Mouse (Mus musculus) forebrain, embryonic 13.5 days (tissue): ENCODE data around the gene Ddx10. TPM values are rescaled to one million over a fixed set of nuclear protein-coding genes. Genes with fewer than 3 reads are reported as not detected.

Experiments used
- ATAC-seq: fragments of 200-750 bp; cut with Nextera tagmentation; 2 replicates; pipeline ENCODE4 v1.8.0; 2017
- H3K27ac ChIP-seq: fragments of 300-500 bp; sonication (generic); 2 replicates; pipeline ENCODE4 v1.5.1; 2015; ENCODE audit warnings: inconsistent platforms, mild to moderate bottlenecking, moderate library complexity
- H3K27me3 ChIP-seq: fragments of 300-500 bp; sonication (generic); 2 replicates; pipeline ENCODE4 v1.6.1; 2015; ENCODE audit warnings: mild to moderate bottlenecking, inconsistent platforms
- H3K36me3 ChIP-seq: fragments of 300-500 bp; sonication (generic); 2 replicates; pipeline ENCODE4 v1.6.1; 2015; ENCODE audit warnings: mild to moderate bottlenecking, inconsistent platforms; ENCODE audit not compliant: poor library complexity, severe bottlenecking
- H3K4me1 ChIP-seq: fragments of 300-500 bp; sonication (generic); 2 replicates; pipeline ENCODE4 v1.6.1; 2015; ENCODE audit warnings: inconsistent platforms
- H3K4me2 ChIP-seq: fragments of 300-500 bp; sonication (generic); 2 replicates; pipeline ENCODE4 v1.6.1; 2015; ENCODE audit warnings: inconsistent platforms, mild to moderate bottlenecking, moderate library complexity
- H3K4me3 ChIP-seq: fragments of 300-500 bp; sonication (generic); 2 replicates; pipeline ENCODE4 v1.5.1; 2015; ENCODE audit warnings: mild to moderate bottlenecking, inconsistent platforms
- H3K9ac ChIP-seq: fragments of 300-500 bp; sonication (generic); 2 replicates; pipeline ENCODE4 v1.6.1; 2015; ENCODE audit warnings: mild to moderate bottlenecking, inconsistent platforms
- H3K9me3 ChIP-seq: fragments of 300-500 bp; sonication (generic); replicated peaks from 2 replicates; pipeline ENCODE4 v1.6.1; 2016; ENCODE audit warnings: inconsistent platforms
- WGBS: fragments of 180-500 bp; shearing (Covaris S2); methylation state at CpG from one replicate; pipeline ENCODE4 v1.1.7; 2015; 5-methylcytosine and 5-hydroxymethylcytosine counted together
- polyA plus RNA-seq: library from polyadenylated mRNA; unstranded; fragments of >200 nt; fragmentation: Nextera tagmentation; extraction: Ambion mirVana; gene quantifications from 2 replicates; pipeline ENCODE4 v1.2.1, GENCODE M21; 2015

Ddx10 gene
- 22.6 and 23.5 TPM in 2 replicates for polyA plus RNA-seq

DNA sequence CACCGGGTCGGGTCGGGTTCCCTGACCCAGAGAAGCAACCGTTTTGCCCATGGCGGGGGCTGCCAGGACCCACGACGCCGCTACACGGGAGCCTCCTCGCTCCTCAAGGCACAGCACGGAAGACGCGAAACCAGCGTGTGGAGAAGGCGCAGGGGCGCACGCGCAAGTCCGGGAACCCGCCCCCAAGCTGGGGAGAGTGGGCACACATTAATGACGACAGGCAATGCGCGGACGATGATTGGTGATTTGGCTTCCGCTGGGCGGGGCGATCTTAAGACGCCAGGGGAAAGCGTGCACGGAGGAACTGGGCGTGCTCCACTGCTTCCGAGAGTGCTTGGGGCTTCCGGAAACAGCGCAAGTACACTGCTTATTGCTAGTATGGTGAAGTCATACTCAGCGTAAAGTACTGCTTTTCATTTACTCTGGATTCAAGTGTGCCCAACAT, at the start of gene Ddx10:
Gene Ddx10, minus strand, starts transcription at position 101 of the 445 bp plus-strand sequence.
- Histone ChIP-seq H3K36me3 (no peaks in the 10 kb centered on the region), H3K4me1 (peaks cover 15% of the 10 kb centered on the region), H3K4me2 (peak within 1 kb of the TSS; percentile 96), H3K9me3 (no peaks in the 10 kb centered on the region), H3K27ac (no peak within 1 kb of the TSS), H3K9ac (peak within 1 kb of the TSS; percentile 77), H3K4me3 (peak within 1 kb of the TSS; percentile 89), H3K27me3 (no peaks in the 10 kb centered on the region)
- ATAC-seq = peak; percentile 100
- under 1% methylated on average over 35 of the region's 35 CpGs for WGBS

DNA sequence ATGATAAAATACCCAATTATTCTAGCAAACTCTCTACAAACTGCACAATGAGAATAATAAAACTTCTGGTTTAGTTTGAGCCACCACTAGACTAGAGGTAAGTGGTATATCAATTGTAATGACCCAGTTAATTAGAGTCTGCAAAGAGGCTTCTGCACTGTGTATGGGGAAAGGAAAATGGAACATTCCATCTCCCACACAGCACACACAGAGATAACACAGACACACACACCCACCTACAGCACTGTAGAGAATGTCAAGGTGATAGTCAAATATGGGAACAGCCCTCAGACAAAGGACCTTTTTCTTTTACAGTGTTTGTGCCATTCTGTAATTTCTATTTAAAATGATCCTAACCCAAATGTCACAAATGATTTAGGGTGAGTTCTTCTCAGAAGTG, 45.0 kb upstream of the Ddx10 start:
- no peak overlapping the region for H3K4me2 ChIP-seq
- no peak for ATAC-seq
- no peak overlapping the region for H3K27ac ChIP-seq
- H3K27me3 ChIP-seq = no peaks in the 10 kb centered on the region
- no peaks in the 10 kb centered on the region for H3K36me3 ChIP-seq
- H3K9me3 ChIP-seq = no peaks in the 10 kb centered on the region
- no peak overlapping the region for H3K9ac ChIP-seq
- H3K4me1 ChIP-seq = no peaks in the 10 kb centered on the region
- H3K4me3 ChIP-seq = no peak overlapping the region

DNA sequence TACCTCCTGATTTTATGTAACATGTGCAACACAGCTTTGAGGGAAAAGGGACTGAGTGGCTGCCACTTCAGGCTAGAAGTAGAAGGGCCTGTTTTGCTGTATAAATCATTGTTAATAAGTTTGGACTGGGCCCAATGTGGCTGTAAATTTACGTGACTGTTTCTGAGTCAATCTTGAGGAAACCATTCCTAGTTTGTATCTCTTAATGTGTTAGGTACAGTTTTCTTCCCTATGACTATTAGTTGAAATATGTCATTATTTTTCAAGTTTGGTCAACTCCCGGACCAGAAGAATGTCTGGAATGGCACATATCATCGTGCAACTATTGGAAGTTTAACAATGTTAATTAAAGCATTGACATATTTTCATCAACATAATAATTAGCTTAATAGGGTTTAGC, 42.2 kb upstream of the Ddx10 start:
- no peak overlapping the region for H3K9ac ChIP-seq
- no peaks in the 10 kb centered on the region for H3K4me1 ChIP-seq
- no peaks in the 10 kb centered on the region for H3K9me3 ChIP-seq
- no peak overlapping the region for H3K4me3 ChIP-seq
- ATAC-seq = no peak
- H3K36me3 ChIP-seq = no peaks in the 10 kb centered on the region
- no peak overlapping the region for H3K4me2 ChIP-seq
- no peak overlapping the region for H3K27ac ChIP-seq
- 90% methylated on average over 3 of the region's 3 CpGs for WGBS
- H3K27me3 ChIP-seq = no peaks in the 10 kb centered on the region

DNA sequence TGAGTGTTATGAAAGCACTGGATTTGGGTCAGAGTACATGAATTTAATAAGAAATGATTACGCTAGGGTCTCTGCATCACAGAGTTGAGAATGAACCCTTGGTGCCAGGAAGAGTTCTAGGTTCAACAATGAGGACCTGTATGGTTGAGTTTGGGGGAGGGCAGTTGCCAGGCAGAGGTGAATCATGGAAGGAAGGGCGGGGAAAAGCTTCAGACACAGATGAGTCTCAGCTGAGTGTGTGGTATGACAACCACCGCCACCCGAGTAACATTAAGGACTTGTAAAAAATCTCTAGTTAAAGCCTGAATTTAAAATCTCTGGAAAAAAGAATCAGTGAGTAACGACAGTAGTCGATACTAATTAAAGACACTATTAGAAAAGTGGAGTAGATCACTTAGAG, 38.9 kb upstream of the Ddx10 start:
- Histone ChIP-seq H3K4me1 (no peaks in the 10 kb centered on the region), H3K9ac (no peak overlapping the region), H3K27ac (no peak overlapping the region), H3K4me3 (no peak overlapping the region), H3K36me3 (no peaks in the 10 kb centered on the region), H3K9me3 (no peaks in the 10 kb centered on the region), H3K4me2 (no peak overlapping the region), H3K27me3 (no peaks in the 10 kb centered on the region)
- WGBS = 86% methylated on average over 6 of the region's 6 CpGs
- ATAC-seq = no peak

DNA sequence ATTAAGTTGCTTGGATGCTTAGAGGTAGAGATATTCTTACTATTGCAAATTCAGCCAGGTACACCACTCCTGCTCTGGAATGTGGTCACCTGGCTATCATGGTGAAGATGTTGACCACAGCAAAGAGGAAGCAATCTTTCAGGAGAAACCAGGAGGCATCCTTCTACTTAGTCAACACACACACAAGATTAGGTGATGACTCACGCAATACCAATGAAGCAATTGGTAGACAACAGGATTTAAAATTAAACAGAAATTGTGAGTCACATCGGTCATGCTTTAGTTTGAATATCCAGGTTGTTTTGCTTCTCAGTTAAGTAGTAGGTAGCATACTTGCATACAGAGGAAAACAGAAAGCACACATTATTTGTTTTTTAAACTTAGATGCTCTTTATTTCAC, 31.1 kb upstream of the Ddx10 start:
- no peaks in the 10 kb centered on the region for H3K36me3 ChIP-seq
- no peak overlapping the region for H3K4me3 ChIP-seq
- H3K9ac ChIP-seq = no peak overlapping the region
- 0 out of 2 replicates have a peak, but pooled peaks cover 3% of the 10 kb centered on the region for H3K27me3 ChIP-seq
- H3K27ac ChIP-seq = no peak overlapping the region
- no peaks in the 10 kb centered on the region for H3K4me1 ChIP-seq
- no peak for ATAC-seq
- no peaks in the 10 kb centered on the region for H3K9me3 ChIP-seq
- H3K4me2 ChIP-seq = no peak overlapping the region
- 93% methylated on average over 2 of the region's 2 CpGs for WGBS

DNA sequence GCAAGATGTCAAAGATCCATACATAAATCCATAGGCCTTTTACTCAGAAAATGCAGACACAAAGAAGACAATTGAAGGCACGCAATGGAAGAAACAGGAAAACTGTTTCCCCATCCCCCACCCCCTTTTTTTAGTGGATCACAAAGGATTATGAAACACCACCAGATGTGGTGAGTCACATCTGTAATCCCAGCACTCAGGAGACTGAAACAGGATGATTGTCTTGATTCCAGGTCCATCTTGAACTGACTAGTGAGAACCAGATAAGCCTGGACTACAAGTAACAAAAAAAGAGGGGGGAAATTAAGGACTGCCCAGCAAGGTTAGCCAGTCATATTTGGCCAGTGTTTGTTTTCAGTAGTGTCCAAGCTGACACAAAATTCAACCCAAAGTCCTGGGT, 28.5 kb upstream of the Ddx10 start:
- H3K9ac ChIP-seq = no peak overlapping the region
- no peaks in the 10 kb centered on the region for H3K9me3 ChIP-seq
- no peak overlapping the region for H3K4me2 ChIP-seq
- no peaks in the 10 kb centered on the region for H3K4me1 ChIP-seq
- 0 out of 2 replicates have a peak, but pooled peaks cover 3% of the 10 kb centered on the region for H3K27me3 ChIP-seq
- H3K4me3 ChIP-seq = no peak overlapping the region
- WGBS = 89% methylated on average over 1 of the region's 1 CpGs
- no peak for ATAC-seq
- no peaks in the 10 kb centered on the region for H3K36me3 ChIP-seq
- H3K27ac ChIP-seq = no peak overlapping the region

DNA sequence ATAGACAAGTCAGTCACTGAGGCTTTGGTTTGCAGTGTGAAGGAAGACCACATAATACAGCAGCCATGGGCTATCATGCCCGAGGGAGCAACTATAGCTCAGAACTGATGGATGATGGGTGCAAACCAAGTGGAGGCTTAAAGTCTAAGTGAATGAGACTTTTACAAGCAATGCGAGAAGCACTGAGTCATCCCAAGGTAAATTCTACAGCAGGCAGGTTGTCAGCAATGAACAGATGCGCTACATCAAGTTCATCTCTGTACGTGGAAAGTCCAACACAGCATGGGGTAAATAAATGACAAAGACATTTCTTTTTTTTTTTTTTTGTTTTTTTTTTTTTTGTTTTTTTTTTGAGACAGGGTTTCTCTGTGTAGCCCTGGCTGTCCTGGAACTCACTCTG, 24.9 kb upstream of the Ddx10 start:
- Histone ChIP-seq H3K4me3 (no peak overlapping the region), H3K4me1 (no peaks in the 10 kb centered on the region), H3K9ac (no peak overlapping the region), H3K27me3 (no peaks in the 10 kb centered on the region), H3K27ac (no peak overlapping the region), H3K9me3 (no peaks in the 10 kb centered on the region), H3K36me3 (no peaks in the 10 kb centered on the region), H3K4me2 (no peak overlapping the region)
- ATAC-seq = no peak
- 81% methylated on average over 4 of the region's 4 CpGs for WGBS

DNA sequence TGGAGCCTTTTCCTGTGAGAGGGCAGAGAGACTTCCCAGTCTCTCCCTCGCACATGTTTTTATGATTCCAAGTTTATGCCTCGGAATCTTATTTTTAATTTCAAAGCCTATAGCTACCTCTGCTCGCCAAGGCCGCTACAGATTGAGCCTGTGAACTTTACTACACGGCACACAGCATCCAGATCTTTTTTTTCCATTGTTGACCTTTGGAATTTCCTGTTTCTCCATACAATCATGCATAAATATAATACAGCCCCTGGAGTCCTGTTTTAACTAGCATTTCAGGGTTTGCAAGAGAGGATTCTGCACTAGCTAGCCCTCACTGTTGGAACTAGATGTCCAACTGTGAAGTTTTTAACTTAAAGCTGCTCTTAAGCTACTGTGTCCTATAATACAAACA, 24.4 kb upstream of the Ddx10 start:
- H3K9ac ChIP-seq = no peak overlapping the region

DNA sequence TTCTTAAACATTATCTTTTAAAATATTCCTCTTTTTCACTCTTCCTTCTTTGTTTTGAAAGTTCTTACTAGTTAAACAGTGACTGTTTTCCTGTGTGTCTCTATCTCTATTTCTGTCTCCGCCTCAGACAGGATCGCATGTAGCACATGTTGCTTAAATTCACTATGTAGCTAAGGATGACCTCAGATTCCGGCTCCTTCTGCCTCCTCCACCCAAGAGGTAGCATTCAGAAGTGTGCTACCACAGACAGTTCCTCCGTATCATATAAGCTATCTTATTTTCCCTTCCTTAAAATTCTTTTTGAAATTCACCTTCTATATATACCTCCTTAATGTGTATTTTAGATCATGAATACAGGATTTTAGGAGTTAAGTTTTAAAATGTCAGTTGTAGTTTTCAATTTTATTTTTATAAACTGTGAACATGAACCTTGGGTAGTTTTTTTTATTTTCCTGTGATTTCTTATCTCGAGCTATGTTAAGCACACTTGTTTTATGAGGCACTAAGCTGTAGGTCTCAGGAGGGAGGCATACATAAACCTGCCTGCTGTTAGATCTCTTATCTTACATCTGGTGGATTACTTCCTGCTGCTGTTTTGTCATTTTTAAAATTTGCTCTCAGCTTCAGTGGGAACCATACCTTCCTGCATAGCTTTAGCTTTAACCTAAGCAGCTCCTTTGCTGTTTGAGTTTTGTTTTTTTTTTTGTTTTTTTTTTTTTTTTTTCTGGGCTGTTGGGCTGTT, 23.6 kb upstream of the Ddx10 start:
- Histone ChIP-seq H3K4me3 (no peak overlapping the region), H3K27me3 (no peaks in the 10 kb centered on the region), H3K27ac (no peak overlapping the region), H3K9ac (no peak overlapping the region), H3K4me1 (no peaks in the 10 kb centered on the region), H3K4me2 (no peak overlapping the region), H3K9me3 (no peaks in the 10 kb centered on the region), H3K36me3 (no peaks in the 10 kb centered on the region)
- 84% methylated on average over 5 of the region's 5 CpGs for WGBS
- ATAC-seq = no peak

More for the DNA sequence above, 24.4 kb upstream of the Ddx10 start:
- H3K9me3 ChIP-seq = no peaks in the 10 kb centered on the region
- no peak for ATAC-seq
- H3K4me1 ChIP-seq = no peaks in the 10 kb centered on the region
- H3K36me3 ChIP-seq = no peaks in the 10 kb centered on the region
- no peaks in the 10 kb centered on the region for H3K27me3 ChIP-seq
- H3K4me3 ChIP-seq = no peak overlapping the region
- no peak overlapping the region for H3K27ac ChIP-seq
- H3K4me2 ChIP-seq = no peak overlapping the region
- WGBS = 57% methylated on average over 5 of the region's 5 CpGs

DNA sequence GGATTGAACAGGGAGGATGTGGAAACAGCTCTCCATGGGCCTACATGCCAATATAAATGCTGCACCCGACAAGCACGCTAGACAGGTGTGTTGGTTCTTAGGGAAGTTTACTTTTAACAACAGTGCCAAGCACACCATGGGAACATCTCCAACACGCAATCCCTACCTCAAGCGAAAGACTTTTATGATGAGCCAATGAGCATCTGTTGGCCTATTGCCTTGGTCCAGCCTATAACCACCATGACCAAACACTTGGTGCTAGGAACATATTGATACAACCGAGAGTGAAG, 21.6 kb upstream of the Ddx10 start:
- no peak for ATAC-seq
- Histone ChIP-seq H3K4me3 (no peak overlapping the region), H3K27me3 (no peaks in the 10 kb centered on the region), H3K4me2 (no peak overlapping the region), H3K4me1 (no peaks in the 10 kb centered on the region), H3K9me3 (no peaks in the 10 kb centered on the region), H3K9ac (no peak overlapping the region), H3K36me3 (no peaks in the 10 kb centered on the region), H3K27ac (no peak overlapping the region)
- WGBS = 97% methylated on average over 5 of the region's 5 CpGs

DNA sequence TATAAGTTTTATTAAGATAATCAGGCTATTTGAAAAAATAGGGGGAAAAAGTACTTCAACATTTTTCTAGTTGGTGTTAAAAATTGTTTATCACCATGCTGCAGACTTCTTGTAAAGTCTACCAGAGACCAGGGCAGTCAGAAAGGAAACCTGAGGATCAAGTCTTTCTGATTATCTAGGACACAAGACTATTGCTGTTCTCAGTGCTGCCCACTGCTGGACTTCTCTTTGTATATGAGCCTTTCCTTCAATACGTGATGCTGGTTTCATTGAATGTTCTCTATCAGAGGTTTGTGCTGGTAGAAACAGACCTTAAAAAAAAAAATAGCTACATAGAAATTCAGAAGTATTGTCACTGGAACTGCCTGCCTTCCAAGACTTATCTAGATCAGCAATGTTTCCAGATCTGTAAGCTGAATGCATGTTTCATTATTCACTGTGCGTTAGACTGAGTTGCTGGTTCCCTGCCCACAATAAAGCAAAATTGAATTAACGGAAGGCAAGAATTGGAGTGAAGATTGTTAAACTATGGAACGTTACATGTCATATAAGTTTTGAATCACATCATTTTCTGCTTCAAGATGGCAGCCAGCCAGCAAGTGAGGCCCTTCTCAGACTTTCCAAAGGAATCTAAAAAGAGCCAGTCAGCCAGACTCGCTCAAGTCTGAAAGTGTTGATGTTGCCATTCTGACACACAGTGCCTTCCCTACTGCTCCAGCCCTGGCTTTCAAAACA, 21.0 kb upstream of the Ddx10 start:
- WGBS = 80% methylated on average over 5 of the region's 5 CpGs
- H3K9ac ChIP-seq = no peak overlapping the region
- no peak for ATAC-seq

DNA sequence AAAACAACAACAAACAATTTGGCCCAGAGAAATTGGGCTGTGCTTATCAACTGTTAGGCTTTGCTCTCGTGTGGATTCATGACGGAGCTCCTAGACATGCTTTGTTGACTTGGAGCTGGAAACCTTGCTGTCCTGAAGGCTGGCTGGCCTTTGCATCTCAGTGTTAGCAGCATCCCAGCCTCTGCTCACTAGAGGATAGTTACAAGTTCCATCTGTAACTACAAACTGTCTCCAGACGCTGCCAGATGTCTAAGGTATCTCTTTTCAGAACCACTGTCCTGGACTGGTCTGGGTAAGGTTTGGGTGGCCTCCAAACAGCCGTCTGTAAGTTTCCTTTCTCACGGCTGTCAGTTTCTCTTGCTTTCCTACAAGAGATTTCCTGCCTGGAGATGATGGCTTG, 20.2 kb upstream of the Ddx10 start:
- no peaks in the 10 kb centered on the region for H3K4me1 ChIP-seq
- no peaks in the 10 kb centered on the region for H3K27me3 ChIP-seq
- no peak overlapping the region for H3K4me3 ChIP-seq
- no peak overlapping the region for H3K27ac ChIP-seq
- no peaks in the 10 kb centered on the region for H3K36me3 ChIP-seq
- 75% methylated on average over 5 of the region's 5 CpGs for WGBS
- no peak overlapping the region for H3K9ac ChIP-seq
- H3K9me3 ChIP-seq = no peaks in the 10 kb centered on the region
- H3K4me2 ChIP-seq = no peak overlapping the region
- no peak for ATAC-seq

More for the DNA sequence above, 21.0 kb upstream of the Ddx10 start:
- Histone ChIP-seq H3K27ac (no peak overlapping the region), H3K27me3 (no peaks in the 10 kb centered on the region), H3K36me3 (no peaks in the 10 kb centered on the region), H3K4me3 (no peak overlapping the region), H3K9me3 (no peaks in the 10 kb centered on the region), H3K4me2 (no peak overlapping the region), H3K4me1 (no peaks in the 10 kb centered on the region)
